Mouse (Mus musculus): ENCODE results near the gene Gm7029.
A peak's percentile ranks its signal among the peaks of the same experiment; 100 is the strongest.
"Not testable (repeated sequence)": the region's sequence is repeated elsewhere in the genome, so short reads cannot be mapped to it uniquely, and the experiment has no call there.

The Gm7029 gene

DNA sequence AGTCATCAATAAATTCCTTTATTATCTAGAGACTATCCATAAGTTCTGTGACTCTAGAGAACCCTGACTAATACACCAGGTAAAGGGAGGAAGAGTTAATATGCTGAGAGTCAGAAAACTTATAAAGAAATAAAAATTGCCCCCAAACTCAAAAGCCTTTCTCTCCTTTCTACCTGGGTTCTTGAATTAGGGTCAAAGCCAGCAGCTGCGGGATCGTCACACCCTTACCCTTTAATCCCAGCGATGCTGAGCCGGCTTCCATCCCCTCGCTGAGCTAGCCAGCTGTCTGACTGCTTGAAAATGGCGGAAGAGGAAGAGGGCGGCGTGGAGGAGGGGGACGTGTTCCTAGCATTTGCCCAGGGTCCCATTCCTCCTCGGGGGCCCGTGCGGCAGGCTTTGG is at the start of gene Gm7029:
Gene Gm7029, plus strand, starts transcription at position 301 of the 400 bp plus-strand sequence.
- not testable (repeated sequence) for DNase-seq

DNA sequence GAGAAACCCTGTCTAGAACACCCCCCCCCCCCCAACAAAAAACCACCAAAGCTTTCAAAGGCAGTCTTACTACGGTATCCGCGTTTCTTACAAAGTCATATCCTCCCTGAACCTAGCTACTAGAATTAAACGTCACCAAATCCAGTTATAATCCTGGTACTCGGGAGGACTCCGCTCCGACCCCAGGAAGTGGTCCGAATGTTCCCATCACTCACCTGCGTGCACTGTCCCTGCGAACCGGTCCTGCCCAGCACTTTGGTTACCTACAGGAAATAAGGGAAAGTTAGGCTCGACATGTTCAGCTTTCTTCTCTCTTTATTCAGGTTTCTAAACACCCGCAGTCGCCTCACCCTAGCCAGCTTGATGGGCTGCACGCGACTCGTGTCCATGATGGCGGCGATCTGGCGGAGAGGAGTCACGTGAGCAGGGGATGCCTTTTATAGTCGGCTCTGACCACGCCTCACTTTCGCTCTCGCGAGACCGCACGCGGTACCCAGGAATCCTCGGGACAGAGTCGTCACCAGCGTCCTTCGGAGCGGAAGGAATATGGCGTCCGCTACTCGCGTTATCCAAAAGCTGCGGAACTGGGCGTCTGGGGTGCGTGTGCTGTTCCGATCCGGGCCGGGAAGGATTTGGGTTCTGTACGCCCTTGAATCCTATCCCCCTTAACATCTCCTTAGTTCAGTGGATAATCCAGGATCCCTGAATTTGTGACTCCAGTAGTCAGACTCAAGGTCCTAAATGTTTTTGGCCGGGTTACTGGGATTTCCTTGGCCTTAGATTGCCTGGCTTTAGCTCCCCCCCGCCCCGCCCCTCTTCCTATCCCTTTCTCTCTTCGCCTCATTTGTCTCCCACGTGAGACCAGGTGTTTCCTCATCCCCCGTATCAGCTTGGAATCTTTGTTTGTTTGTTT is 49.3 kb upstream of the Gm7029 start, which contains the start of the genes Rps28 and Ndufa7:
Gene Rps28, minus strand, starts transcription at position 479 of the 913 bp plus-strand sequence.
Gene Ndufa7, plus strand, starts transcription at position 489 of the 913 bp plus-strand sequence.
- peak; percentile 99 for DNase-seq

DNA sequence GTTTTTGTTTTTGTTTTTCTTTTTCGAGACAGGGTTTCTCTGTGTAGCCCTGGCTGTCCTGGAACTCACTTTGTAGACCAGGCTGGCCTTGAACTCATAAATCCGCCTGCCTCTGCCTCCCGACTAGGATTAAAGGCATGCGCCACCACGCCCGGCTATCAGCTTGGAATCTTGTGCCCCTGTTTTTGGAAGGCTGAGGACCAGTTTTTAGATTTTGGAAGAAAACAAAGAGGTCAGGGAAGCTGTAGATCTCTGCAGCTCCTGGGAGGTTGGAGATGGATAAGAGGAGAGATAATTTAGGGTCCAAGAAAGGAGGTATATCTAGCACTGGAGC is 48.7 kb upstream of the Gm7029 start:
- not testable (repeated sequence) for DNase-seq

DNA sequence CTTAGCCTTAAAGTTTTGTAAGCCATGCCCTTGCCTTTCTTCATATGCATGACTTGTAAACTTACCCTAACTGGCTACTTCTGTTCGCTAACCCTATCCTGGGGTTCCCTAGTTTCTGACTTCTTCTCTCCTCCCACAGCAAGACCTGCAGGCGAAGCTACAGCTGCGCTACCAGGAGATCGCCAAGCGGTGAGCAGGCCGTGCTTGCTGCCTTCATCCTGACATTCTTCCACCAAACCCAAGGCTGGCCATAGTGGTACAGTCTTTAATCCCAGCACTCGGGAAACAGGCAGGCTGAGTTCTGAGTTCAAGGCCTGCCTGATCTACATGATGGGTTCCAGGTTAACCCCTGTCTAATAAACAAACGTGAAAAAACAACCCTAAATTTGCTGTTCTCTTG is 48.2 kb upstream of the Gm7029 start:
- no peak for DNase-seq

DNA sequence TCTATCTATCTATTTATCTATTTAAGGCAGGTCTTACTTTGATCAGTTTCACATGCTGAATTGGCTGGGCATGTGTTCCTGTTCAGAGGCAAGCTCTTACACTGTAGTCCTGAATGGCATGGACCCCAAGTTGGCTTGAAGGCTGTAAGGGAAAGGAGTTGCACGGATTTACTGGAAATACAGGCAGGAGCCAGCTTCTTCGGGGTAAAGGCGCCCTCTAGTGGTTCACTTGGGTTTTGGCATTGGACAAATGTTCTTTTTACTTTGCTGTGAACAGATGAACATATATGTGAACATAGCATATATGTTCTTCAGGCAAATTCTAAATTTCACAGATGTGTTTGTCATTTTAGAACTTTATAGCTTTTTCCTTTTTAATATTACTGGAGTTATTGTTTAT is 46.8 kb upstream of the Gm7029 start:
- DNase-seq, result peak; percentile 81

DNA sequence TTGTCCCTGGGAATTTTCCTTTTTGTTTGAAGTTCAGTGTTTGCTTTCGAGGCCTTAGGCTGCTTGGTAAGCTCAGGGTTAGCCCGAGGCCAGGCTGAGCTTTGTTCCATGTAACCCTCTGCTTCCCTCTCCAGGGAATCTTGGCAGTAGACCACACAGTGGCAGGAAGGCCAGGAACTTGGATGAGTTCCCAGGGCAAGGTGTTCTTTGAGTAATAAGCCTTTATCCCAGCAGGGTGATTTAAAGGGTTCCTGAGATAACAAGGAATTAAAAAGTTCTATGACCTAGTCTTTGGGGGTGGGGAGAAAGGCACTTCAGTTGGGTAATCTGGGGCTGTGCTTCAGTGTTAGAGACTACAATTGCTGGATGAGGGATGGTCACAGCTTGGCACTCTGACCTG is 44.7 kb upstream of the Gm7029 start:
- DNase-seq, result peak; percentile 74

DNA sequence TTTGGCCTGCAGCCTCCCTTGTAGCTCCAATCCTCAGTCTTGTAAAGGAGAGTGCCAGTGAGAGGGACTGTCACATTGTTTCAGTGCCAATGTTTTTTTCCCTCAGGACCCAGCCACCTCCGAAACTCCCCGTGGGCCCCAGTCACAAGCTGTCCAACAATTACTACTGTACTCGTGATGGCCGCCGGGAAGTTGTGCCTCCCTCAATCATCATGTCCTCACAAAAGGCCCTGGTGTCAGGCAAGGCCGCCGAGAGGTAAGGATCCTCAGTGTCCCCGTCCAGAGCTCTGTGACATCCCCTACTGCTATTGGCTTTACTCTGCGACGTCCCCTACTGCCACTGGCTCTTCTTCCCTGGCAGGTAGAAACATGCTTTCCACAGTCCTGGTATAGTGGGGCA is 44.1 kb upstream of the Gm7029 start:
- no peak for DNase-seq

DNA sequence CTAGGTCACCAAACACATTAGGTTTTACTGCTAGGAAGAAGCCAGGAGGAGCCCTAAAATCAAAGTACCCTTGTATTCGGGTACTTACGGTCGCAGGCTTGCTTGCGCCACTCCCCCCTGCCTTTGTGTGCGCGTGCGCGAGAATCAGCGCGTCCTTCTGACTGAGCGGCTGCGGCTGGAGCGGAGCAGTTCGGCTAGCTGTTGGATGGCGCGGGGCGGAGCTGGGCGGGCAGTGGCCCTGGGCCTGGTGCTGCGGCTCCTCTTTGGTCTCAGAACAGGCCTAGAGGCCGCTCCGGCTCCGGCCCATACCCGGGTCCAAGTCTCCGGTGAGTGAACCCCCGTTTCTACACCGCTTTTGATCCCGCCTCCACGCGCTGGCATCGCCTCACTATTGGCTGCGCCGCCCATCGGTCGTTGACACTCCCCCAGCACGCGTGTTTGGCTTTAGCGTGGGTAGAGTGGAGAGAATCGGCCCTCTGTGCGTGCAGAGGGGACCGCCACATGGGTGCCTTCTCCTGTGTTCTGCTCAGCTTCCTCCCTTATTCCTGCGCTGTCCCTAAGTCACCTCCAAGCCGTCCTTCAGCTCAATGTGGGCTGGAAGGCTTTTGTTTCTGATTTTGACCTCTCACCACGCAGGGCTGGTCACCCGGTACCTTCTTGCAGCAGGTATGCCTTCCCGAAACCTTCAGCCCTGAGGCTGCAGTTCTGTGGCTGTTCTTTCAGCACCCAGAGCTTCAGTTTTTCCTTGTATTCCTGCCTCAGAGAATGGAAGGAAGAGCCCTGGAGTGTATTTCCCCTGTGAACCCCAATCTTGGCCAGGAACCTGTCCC is 30.5 kb upstream of the Gm7029 start, which contains the start of gene Cd320:
Gene Cd320, plus strand, starts transcription at position 126 of the 830 bp plus-strand sequence.
- DNase-seq, result peak; percentile 91

DNA sequence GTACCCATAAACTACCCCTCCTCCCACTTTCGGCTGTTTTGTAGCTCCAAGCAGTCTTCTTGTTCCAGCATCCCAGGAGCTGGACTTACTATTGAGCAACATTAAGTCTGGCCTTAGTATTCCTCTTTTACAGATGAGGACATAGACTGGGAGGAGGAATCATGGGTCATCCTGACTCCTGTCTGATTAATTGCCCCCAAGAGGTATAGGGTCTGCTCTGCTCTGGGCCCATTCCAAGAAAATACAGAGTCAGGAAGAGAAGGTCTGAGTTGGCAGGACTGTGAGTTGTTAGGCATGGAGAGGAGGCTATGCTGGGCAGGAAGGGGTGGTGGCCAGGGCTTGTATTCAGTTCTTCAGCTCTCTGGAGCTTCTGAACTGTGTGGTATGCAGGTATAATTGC is 29.4 kb upstream of the Gm7029 start:
- DNase-seq, result no peak

DNA sequence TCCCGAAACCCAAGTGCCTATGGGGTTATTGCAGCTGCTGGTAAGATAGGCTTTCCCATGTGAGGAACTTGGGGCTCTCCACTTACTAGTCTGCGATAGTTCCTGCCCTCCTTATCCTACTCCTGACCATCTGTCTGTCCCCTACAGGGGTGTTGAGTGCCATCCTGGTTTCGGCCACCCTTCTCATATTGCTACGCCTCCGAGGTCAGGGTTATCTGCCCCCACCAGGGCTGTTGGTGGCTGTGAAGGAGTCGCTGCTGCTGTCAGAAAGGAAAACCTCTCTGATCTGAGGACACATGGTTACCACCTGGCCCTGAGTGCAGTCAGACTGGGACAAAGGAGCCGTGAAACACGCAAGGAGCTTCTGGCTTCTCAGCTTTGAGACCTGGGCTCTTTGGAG is 25.5 kb upstream of the Gm7029 start:
- no peak for DNase-seq

DNA sequence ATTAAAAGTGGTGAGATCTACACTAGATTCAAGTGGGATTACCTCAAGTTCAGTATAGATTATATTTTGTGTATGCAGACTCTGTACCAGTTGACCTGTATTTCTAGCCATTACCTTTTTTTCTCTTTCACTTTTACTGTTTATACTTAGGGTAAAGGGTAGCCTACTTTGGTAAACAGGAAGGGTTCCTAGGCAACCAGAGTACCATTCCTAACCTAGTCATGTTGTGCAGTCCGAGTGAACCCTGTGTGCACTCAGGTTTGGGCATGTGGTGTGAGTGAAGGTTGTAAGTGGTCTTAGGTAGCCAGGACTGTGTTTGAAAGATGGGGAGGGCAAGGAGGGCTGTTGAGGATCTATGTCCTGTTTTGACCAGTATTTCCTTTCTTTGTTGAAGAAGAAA is 22.3 kb upstream of the Gm7029 start:
- DNase-seq, result no peak

DNA sequence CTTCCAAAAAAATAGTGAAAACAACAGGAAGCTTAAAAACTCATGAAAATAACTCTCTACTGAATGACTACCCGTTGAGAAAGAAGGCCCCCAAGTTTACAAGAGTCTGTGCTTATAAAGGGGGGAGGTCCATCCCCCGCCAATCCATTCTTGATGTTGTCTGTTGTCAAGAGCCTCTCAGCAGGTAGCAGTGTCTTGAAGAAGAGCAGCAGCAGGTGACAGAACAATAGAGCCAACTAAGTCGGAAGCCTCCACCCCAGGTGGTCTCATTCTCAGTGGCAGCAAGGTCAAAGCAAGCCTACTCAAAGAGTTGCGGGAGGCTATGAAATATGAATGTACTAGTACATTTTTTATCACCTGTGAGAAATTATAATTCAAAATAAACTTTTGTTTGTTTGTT is 15.8 kb upstream of the Gm7029 start:
- no peak for DNase-seq

DNA sequence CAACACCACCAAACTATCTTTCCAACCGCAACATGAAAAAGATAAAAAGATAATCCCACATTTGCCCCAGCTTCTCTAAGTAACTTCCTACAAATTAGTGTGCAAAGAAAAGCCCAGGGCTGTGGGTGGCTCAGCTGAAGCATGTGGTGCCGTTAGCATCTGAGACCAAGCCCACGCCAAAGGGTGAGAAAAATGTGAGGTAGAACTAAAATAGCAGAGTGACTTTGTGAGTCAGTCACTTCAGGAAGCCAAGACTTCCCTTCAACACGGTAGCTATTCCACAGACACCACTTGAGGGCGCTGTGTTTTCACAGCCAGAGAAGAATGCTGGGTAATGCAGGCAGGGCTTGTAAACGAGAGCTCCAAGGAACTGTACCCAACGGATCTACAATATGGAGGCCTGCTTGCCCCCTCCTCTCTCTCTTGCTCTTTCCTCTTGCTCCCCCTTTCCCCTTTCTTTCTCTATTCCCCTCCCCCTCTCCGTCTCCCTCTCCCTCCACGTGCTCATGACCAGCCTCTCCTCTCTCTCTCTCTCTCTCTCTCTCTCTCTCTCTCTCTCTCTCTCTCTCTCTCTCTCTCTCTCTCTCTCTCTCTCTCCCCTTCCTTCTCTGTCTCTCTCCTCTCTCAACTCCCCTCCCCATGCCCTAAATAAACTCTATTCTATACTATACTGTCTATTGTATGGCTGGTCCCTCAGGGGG is 8.2 kb upstream of the Gm7029 start:
- DNase-seq, result peak; percentile 53

DNA sequence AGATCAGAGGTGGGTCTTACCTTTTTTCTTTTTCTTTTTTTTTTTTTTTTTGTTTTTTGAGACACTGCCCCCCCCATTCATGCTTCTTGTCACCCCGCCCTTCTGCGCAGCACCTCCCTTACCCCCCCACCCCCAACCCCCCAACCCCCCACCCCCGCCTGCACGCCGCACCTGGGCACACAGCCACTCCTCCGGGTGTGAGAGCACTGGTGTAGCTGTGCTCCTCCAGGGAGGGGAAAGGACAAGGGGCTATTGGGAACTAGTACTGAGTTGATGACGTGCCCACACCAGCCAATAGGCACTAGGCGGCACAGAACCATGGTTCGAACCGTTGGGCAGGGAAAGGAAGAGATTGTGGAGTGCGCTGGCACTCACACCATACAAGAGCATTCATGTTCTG is 774 bp downstream of the Gm7029 start:
- peak; percentile 3 for DNase-seq

DNA sequence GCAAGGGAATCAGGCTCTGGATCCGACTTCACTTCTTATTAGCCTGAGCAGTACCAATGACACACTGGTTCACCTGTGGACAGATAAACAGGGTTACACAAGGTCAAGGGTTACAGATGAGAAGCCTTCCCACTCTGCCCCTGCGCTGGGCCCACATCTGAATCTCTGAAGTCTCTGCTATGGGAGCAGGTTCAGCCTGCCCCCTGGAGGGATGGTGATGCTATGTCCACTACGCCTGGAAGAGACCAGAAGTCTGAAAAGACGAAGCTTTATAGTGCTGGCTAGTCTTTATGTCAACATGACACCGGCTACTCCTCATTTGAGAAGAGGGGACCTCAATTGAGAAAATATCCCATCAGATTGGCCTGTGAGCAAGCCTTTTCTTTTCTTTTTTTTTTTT is 2.2 kb downstream of the Gm7029 start:
- DNase-seq, result not testable (repeated sequence)

DNA sequence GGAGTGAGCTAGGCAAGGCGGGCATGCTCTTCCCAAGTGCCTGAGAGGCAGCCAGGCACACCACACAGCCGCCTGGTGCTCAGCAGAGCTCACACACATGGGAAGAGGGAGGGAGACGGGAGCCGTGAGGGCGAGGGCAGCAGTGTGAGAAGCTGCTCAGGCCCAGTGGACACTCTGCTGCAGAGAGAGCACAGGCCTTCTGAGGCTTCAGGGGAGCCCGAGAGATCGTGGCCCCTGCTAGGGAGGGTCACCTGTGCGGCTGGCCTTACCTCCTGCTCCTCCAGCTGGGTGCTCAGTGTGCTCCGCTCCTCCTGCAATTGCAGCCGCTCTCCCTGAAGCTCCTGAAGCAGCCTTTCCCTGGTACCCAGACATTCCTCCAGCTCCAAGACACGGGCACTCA is 10.7 kb downstream of the Gm7029 start:
- DNase-seq, result not testable (repeated sequence)

DNA sequence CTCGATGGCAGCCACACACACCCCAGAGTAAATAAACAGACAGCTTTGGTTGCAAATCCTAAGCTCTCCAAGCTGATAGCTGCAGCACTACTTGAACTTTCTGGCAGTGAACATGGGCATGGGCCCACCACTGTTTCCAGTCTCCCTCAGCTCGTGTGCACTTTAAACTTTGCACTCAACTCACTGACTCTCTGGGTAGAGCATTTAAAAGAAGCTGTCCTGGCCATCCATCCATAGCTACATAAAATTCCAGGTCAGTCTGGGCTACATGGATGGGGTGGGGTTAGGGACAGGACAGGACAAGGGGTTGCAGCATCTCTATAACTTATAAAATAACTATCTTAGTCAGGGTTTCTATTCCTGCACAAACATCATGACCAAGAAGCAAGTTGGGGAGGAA is 14.2 kb downstream of the Gm7029 start:
- DNase-seq, result not testable (repeated sequence)

DNA sequence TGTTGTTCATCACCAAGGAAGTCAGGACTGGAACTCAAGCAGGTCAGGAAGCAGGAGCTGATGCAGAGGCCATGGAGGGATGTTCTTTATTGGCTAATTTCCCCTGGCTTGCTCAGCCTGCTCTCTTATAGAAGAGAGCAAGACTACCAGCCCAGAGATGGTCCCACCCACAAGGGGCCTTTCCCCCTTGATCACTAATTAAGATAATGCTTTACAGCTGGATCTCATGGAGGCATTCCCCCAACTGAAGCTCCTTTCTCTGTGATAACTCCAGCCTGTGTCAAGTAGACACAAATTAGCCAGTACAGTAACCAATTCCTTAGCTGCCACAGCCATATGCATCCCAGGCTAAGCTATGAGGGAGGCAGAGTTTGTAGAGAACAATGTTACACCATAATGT is 14.6 kb downstream of the Gm7029 start:
- not testable (repeated sequence) for DNase-seq

DNA sequence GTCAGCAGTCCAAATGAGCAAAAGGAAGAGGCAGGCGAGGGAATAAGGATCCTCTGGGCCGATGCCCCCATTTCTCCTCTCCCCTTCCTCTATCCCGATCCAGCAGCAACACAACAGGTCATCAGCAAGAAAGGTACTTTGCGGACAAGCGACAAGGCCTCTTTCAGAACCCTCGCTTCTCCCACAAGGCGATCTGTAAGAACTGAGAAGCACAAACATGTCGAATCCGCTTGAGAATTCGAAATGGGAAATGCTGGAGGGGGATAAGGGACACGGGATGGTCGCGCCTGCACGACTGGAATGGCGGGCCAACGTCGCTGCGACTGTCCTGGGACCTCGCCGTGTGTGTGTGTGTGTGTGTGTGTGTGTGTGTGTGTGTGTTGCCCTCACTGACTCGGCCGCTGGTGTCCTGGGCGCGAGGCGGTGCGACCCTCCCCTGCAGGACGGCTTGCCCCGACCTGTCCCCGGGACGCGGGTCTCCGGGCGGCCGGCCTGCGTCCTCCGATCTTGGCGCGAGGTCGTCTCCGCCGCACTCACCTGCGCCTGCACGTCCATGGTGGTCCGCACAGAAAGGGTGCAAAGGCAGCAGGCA is 16.4 kb downstream of the Gm7029 start:
- not testable (repeated sequence) for DNase-seq

DNA sequence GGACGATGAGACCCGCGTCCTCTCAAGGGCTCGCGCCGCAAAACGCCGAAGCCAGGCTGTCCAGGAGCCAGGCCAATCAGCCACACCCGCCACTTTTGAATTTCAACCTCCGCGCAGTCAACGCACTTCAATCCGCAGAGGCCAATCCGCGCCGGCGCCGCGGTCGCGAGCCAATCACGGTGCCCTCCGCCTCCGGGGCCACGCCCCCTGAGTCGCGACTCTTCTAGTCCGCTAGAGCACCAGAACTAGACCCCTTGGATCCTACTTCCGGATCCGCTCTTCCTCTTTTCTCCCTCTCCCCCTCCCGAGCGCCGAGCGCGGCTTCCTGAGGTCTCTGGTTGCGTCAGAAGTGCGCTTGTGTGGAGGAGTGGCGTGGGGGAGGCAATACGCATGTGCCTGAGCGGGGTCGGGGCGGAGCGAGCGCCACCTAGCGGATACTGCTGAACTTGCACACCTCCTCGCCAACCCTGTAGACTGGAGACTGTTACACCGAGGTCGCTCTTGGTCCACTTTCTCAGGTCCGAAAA is 17.0 kb downstream of the Gm7029 start, which contains the start of gene Kifc1:
Gene Kifc1, minus strand, starts transcription at position 129 of the 527 bp plus-strand sequence.
- DNase-seq, result peak; percentile 99

DNA sequence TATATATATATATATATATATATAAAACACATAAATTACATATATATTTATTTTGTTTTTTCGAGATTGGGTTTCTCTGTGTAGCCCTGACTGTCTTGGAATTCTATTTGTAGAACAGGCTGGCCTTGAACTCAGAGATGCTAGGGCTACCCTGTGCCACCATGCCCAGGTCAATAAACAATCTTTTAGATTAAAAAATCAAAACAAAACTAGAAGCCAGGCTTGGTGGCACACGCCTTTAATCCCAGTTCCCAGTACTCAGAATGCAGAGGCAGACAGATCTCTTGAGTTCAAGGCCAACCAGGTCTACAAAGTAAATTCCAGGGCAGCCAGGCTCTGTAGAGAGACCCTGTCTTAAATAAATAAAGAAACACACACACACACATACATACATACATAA is 17.7 kb downstream of the Gm7029 start:
- no peak for DNase-seq

DNA sequence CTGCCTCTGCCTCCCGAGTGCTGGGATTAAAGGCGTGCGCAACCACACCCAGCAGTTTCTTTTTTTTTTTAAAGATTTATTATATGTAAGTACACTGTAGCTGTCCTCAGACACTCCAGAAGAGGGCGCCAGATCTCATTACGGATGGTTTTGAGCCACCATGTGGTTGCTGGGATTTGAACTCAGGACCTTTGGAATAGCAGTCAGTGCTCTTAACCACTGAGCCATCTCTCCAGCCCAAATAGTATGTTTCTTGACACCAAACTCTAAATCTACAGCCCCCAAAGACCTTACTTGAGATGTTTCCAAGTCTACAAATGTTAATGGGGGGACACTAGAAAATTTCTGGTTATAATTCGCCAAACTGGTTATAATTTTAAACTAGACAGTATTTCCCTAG is 18.3 kb downstream of the Gm7029 start:
- DNase-seq, result not testable (repeated sequence)

Data from lung, postnatal 14 days (tissue).